Mouse (Mus musculus): ENCODE results near the gene Cd44. TPM values are rescaled to one million over a fixed set of nuclear protein-coding genes. Genes with fewer than 3 reads are reported as not detected.

Cd44 gene
- polyA plus RNA-seq (2012; ENCODE audit: low replicate concordance), result 12.4 and 16.4 TPM in 2 replicates

GRCm38 (mm10) chr2:102900875-102901827 is at the start of gene Cd44:
Gene Cd44, minus strand, starts transcription at chr2:102901665.

Other genes with a start within 250 kb of the Cd44 start
- gene Slc1a2, start 243.0 kb downstream of the Cd44 start, polyA plus RNA-seq (2012; ENCODE audit: low replicate concordance), result 0.03 TPM in 2 replicates
- gene Pdhx, start 171.8 kb upstream of the Cd44 start, polyA plus RNA-seq (2012; ENCODE audit: low replicate concordance), result 1.1 and 4.1 TPM in 2 replicates
- gene Apip, start 172.0 kb upstream of the Cd44 start, polyA plus RNA-seq (2012; ENCODE audit: low replicate concordance), result 0.40 and 9.0 TPM in 2 replicates

Data from hematopoietic multipotent progenitor cell, adult 10-12 weeks (in vitro differentiated cells).